Mouse (Mus musculus): ENCODE results near the gene Sltm.
"Not testable (repeated sequence)": the region's sequence is repeated elsewhere in the genome, so short reads cannot be mapped to it uniquely, and the experiment has no call there.

Sltm gene

DNA sequence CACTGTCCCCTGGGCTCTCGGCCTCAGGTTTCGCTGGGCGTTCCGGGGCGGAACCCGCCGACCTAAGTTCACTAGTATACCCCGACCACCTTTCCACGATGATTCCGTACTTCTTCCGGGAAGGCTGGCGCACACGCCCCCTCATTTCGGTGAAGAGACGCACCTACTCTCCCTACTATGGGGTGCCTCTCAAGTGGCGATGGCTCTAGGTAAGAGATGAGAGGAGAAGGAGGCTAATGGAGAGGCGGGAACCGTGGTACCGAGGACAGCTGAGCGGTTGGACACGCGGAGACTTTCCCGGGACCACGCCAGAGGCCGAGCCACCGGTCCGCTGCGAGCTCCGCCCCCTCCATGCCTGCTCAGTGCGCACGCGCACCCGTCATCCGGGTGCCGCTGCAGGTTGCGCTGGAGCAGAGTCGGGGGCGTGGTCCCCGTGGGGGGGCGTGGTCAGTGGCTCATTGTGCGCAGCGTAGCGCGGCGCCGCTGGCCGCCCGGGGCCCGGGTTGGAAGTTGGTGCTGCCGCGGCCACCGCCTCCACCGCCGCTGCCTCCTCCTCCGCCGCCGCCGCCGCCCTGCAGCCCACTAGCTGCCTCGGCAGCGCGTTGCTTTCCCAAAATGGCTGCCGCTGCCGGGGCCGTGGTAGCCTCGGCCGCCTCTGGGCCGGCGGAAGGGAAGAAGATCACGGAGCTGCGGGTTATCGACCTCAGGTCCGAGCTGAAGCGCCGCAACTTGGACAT, at the start of gene Sltm:
Sltm (plus strand) TSS at position 450 of the 737 bp plus-strand sequence.
- peak; percentile 99 for DNase-seq

DNA sequence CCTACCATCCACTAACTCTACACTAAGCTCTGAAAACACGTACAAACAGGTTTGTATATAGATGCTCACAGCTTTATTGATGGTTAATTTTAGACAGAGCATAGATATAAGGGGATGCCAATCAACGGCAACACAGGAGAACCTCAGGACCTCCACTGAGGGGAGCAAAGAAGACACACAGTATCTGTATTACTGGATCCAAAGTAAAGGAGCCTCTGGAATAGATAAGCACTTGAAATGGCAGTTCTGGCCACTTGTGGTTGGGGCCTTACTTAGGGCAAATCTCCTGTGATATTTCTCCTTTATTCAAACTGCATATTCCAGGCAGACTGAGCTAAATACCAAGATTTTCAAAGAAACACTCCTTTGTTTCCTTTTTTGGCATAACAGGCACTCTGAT, 49.5 kb upstream of the Sltm start:
- DNase-seq, result no peak

DNA sequence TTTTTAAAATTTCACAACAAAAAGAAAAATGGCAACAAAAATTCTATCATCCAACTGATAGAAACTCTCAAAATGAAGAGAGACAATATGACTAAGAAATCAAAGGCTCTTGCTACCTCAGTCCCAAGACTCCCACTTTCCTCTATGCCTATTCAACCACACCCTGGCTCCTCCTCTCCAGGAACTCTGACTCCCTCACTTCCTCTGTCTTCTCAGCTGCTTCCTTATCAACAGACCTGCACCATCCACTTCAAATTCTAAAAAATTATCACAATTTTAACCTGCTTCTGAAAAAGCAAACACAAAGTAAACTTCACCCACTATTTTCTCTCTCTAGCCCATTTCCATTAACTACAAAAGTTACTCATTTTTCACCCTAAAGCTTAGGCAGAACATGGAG, 45.6 kb upstream of the Sltm start:
- DNase-seq, result no peak

DNA sequence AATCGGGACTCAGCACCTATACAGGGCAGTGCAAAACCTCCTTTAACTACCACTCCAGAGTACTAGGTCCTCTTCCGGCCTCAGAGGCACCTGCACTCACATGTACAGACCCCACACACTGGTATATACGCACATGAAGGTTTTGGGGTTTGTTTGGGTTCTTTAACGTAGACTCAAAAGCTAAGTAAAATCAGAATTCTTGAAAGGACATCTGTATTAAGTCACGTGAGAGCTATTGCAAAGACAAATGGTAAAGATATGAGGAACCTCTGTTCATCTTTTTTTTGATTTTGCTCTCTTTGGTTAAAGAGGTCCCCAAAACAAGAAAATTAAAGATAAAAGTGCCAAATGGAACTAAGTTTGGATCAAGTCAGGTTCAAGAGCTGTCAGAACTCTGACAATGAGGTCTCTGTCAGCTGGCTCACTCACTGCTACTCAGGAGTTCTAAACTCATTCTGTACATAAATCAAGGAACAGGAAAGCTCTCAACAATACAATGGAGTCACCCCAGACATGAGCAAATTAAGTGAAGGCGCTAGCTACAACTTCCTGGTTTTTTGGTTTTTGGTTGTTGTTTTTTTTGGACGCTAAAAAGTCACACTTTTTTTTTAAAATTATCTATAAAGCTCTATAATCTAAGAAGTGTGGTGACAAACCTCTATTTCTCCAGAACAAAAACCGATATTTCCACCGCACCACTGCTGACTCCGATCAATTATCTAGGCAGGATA, 40.1 kb upstream of the Sltm start:
- DNase-seq, result peak; percentile 7 to 16

DNA sequence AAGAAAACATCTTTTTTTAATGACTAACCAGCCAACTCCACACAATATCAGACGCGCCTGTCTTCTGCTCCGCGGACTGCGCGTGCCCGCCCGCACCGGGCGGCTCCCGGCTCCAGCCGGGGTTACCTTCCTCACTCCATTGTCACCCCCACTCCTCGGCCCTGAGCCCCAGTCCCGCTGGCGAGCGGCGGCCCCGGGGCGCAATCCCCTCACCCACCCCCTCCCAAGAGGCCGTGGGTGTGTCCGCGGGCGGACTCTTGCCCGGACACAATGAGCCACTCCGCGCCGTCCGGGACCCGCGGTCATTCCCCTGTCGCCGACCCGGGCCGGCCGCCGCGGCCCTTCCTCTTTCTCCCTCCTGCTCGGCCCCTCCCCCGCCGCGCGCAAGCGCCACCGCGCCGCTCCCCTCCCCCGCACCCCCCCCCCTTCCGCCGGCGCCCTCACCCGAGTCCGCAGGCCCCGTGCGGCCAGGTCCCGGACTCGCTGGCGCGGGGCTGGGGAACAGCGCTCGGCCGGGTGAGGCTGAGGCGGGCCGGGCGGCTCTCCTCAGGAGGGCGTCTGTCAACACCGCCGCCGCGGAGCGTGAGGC, 39.4 kb upstream of the Sltm start:
- DNase-seq, result peak in 1 of 2 experiments; percentile 65

DNA sequence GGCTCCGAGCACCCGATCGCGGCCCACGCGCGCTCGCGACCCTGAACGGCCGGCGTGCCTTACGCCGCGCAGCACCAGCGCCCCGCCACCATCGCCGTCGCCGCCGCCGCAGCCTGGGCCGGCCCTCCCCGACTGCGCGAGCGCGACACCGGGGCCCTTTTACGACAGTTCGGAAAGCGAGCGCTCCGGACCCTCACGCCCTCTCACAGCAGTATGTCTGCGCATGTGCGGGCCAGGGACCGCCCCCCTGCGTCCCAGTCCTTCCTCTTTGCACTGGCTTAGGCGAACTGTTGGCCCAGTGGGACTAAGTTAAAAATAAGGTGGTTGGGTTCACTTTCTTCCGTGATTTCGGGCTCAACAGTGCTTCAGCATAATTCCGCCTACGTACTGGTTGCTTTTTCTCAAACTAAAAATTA, 38.9 kb upstream of the Sltm start, which contains the start of gene Rnf111:
Rnf111 (minus strand) TSS at position 100 of the 416 bp plus-strand sequence.
- peak; percentile 98 for DNase-seq

DNA sequence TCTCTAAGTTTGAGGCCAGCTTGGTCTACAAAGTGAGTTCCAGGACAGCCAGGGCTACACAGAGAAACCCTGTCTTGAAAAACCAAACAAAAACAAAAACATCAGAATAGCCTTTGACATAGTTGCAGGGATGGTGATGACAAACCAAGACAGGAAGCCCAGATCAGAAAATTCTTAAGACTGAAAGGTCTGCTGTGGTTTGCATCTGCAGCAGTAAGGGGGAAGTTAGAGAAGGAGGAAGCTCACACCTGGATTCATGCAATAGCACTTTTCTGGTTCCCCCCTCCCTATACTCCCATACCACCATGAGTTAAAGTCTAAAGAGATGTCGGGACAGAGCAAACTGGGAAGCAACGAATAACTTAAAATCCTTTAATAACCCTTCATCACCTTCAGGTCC, 36.4 kb upstream of the Sltm start:
- peak; percentile 28 to 40 for DNase-seq

DNA sequence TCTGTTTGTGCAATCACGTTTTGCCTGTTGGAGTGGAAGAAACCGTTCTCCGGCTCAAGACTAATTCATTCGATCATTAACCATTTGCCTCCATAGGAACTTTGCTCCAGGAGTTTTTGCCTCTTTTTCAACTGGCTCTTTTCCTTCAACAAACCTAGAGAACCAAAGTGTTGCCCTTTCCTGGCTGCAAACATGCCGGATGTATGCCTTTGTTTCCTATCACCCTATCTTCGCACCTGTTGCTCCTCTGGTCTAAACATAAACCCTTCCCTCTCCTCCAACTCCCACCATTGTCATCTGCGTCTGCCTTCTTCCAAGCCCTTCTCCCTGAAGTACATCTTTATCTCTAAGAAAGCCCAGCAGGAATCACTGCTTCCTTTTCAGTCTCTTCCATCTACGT, 35.8 kb upstream of the Sltm start:
- DNase-seq, result no peak

DNA sequence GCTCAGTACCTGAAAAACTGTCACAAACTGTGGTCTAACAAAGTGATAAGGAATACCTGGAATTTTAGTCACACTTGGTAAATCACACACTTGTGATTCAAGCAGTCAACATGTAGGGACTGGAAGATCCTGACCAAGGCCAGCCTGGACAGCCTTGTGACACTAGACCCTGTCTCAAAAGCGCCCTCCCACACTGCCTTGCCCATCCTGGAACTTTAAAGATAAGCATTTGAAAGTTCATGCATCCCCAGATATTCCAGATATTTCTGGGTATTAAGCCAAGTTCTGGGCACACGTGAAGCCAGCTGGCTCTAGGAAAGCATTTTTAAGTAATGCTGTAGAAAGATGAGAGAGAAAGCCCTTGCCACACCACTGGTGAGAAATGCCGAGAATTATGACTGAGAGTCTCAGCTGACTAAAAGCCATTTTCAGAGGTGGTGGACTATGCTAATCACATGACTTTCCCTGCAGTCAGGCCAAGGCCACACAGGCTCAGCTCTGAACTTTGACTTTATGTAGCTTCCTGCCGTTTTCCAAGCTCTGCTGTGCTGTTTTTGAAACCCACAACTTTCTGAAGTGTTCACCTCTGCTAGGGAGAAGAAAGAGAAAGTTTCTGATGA, 32.5 kb upstream of the Sltm start:
- DNase-seq, result no peak

DNA sequence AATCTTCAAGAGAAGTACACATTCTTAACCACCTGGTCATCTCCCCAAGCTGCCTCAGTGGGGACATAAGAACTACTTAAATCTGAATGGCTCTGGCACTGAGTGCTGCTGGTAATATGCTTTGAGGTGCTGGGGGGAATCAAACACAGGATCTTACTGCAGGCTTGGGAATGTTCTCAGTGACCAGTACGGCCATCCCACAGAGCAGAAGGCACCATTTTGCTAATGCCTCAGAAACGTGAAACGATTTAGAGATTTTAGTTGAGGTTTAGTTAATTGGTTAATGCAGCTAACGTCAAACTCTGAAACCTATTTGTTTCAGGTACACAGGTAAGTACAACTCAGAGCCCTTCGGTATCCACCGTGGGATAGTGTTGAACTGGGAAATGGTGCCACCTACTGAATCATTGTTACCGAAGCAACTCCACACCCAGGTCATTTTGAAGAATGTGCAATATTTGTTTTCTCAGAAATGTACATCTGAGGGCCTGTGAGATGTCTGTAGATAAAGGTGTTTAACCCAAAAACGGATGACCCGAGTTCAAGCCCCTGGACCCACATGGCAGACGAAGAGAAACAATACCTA, 31.5 kb upstream of the Sltm start:
- peak; percentile 25 to 29 for DNase-seq

DNA sequence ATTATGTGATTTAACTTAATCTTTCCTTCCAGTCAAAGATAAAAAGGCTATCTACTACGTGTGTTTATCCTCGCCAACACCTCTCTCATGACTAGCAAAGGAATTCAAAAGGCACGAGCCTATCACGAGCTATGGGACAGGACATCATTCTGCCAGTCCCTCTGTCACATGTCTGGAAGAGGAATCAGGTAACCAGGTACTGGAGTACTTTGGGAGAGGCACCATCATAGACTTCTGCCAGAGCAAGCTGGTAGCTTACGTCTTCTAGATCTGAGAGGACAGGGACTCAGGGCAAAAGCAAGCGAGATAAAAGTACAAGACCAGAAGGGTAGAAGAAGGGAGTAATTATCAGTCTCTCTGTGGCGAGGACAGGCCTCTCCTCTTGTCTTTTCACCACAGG, 30.9 kb upstream of the Sltm start:
- DNase-seq, result no peak

DNA sequence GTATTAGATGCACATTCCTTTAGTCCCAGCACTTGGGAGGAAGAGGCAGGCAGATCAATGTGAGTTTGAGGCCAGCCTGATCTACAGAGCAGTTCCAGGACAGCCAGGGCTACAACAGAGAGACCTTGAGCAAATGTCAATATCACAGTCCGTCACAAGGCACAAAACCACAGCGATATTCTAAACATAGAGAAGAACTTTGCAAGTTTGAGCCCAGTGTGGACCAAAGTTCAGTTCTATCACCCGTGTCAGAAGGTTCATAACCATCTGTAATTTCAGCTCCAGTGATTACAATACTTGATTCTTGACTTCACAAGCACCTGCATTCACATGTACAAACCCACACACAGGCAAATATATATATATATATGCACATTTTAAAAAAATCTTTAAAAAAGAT, 21.9 kb upstream of the Sltm start:
- no peak for DNase-seq

DNA sequence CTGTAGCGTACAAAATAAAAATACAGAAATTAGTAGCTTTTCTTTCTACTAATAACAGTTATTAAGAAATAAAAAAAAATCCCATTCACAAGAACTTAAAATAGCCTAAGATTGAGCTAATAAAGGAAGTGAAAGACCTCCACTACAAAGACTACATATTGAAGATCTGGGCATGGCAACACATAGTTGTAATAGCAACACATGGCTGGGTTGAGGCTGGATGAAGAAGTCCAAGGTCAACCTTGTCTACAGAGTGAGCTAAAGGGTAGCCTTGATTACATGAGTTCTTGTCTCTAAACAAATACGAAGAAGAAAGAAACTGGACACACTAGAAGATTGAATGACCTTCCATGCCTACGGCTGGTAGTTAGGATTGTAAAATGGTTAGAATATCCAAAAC, 18.7 kb upstream of the Sltm start:
- DNase-seq, result no peak

DNA sequence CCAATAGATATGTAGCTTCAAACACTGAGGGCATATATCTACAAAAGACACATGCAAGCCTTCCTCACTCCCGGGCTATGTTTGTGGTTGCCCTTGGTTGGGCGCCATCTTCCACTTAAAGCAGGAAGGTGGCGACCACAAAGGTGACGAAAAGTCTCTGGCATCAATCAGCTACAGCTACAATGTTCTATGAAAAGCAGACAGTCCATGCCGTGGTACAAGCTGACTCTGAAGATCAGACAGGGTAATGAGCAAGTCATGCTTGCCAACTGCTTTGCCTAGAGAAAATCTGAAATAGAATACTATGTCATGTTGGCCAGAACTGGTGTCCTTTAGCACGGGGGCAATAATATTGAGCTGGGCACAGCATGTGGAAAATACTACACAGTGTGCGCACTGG, 18.2 kb upstream of the Sltm start:
- no peak for DNase-seq

DNA sequence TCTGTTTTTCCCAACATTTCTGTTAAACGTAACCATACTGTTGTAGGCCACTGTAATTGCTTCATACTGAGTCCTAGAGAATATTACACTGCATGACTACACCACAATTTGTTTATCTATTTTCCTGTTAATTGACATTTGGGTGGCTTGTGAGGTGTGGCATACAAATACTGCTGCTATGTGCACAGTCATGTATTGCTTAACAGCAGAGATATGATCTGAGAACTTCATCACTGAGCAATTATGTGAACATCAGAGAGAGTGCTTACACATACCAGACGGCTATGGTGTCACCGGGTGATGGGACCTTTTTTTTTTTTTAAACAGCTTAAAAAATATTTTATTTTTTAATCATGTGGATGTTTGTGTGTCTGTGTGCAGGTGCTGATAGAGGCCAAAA, 9.2 kb upstream of the Sltm start:
- no peak for DNase-seq

DNA sequence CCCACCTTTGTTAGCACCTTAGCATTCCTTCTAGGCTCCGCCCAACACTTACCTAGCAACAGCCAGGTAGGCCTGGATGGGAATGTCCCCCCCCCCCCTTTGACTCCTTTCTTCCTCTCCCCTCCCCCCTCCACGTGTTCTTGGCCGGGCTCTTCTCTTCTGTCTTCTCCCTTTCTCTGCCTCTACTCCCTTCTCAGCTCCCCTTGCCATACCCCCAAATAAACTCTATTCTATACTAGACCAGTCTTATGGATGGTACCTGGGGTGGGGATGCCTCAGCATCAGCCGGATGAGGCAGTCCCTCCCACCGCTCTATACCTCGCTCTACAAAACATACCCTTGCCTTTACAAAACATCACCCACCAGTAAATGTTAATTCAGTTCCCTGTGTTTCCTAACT, 970 bp upstream of the Sltm start:
- peak; percentile 4 to 12 for DNase-seq

DNA sequence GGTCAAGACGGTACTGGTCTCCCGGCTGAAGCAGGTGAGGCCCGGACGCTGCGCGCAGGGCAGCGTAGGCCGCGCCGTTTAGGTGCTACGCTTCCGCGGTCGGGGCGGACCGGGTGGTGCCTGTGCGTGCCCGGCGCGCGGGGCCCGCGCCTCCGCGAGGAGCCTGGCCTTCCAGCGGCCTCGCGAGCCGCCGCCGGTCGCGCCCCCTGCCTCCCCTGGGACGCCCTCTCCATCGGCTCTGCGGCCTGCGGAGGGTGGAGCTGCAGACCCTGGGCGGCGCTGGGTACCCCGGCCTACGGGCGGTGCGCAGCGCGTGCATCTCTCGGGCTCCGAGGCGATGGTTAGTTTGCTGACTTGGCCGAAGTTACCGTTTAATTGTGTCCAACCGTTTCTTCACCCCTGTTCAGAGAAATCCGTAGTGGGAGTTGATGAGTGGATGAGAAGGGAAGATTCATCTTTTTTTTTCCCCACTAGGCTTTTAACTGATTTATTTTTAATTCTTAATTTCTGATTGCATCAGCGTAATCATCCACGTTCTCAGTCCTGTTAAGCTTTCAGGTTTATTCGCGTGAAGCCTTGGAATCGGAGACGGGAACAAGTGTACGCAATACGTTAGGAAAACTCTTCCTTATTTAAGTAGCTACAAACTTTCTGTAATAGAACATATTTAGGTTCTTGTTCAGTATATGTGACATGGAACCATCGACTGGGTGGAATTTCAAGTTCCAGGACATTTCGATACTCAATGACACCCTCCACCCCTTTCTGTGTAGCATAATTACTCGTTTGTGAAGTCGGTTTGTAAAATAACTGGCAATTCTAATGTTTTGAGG, 710 bp downstream of the Sltm start:
- no peak for DNase-seq

DNA sequence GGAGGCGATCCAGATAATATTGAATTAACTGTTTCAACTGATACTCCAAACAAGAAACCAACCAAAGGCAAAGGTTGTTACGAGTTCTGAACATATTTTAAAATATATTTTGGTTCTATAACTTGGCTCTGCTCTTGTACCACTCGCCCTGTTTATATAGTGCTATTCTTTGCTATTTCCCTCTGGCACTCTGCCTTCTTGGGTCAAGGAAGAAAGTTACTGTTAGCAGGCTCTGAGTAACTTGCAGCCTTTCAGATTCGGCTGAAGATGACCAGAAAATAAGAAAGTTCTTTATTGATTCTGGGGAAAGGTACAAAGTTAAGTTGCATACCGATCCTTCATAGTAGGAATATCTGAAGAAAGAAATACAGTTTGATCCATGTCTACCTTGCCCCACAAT, 1.4 kb downstream of the Sltm start:
- no peak for DNase-seq

DNA sequence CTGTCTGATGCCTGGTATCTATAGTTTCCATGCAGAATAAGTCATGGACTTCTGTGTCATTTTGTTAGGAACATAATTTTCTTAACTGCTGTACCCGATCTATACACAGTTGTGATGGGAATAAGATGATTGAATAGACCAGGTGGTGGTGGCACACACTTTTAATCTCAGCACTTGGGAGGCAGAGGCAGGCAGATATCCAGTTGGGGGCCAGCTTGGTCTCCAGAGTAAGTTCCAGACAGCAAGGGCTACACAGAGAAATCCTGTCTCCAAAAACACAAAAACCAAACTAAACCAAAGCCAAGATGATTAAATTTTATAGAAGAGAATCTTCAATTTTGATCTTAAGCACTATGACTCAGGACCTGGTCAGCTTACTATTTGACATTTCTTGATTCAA, 2.3 kb downstream of the Sltm start:
- no peak for DNase-seq

DNA sequence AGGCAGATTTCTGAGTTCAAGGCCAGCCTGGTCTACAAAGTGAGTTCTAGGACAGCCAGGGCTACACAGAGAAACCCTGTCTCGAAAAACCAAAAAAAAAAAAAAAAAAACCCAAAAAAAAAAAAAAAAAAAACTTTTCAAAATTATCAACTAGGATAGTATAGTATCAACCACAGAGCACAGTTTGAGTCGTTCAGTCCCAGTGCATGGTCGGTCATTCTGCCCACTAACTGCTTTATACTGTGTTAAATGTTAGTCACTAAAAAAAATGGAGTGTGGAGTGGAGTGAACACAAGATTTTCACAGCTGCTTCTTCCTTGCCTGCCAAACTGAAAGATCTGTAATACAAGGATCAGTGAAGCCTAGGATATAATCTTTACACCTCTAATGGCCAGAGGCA, 4.0 kb downstream of the Sltm start:
- not testable (repeated sequence) for DNase-seq

DNA sequence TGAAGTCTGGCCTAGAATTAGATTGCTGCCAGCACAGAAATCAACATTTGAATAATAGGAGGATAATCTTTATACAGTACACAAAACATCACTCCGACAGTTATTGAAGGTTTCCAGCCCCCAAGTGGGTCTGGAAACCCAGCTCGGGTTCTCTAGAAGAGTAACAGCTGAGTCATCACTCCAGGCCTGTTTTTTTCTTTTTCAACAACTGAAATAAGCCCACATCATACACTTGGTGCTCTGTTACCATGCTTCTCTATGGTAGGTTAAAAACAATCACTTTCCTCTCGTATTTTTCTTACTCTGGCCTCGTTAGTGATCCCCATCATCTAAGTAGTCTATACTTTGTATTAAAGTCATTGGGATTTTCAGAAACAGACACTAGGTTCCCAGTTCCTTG, 5.8 kb downstream of the Sltm start:
- DNase-seq, result no peak

DNA sequence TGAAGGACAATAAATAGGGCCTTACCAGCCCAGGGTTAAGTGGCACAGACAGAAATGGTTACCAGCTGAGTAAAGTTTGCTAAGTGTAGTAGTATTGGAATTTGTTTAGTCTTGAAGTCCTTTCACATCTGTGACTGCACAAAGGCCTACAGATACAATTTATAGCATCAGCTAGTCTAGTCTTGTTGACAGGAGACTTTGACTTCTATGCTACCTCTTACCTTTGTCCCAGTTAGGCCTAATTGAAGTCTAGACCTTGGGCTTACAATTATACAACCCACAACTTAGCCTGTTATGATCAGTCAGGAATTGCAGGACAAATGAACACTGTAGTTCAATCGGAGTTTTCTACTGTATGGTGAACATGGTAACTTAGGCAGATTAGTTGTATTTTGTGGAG, 9.0 kb downstream of the Sltm start:
- DNase-seq, result no peak
